ENCODE assay signal across 8 mouse cellular contexts in the genomic region with DNA sequence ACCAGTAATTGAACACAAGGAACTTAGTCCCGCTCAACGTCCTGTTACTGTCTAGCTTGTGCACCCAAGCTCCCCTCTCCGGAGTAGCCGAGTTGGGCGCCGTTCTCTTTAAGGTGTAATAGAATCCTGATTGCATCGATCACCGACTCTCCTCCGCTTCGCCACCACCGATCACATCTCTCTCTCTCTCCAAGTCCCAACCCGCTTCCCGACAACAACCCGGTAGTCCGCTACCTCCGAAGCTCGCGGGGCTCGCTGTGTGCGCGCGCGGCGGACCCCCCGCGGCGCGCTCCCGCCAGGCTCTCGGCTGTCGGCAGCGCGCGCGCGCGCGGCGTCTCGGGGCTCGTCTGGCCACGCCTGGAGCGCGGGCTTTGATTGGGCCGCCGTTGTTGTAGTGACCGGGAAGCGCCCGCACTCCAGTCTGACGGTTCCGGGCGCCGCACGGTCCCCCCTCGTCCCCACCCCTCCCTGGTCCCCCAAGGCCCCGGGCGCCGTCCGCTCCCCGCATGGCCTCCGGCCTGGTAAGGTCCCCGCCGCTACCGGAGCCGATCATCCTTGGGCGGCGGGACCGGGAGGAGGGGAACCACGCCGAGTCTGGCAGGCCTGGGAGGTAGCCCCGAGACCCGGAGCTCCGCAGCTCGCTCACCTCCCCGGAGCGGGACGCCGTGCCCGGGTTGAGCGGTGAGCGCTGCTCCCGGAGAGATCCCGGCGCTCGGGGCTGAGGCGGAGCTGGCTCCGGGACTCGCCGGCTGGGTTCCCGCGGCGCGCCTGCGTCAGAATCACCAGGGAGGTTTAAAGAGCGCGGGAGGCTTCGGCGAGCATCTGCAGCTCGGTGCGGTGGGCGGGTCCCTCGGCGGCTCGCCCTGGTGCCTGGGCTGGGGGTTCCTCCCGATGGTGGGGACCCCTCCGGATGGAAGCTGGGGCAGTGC. TPM values are rescaled to one million over a fixed set of nuclear protein-coding genes. Genes with fewer than 3 reads are reported as not detected.
DNase-seq lines count a peak whose midpoint lies in the region; ATAC-seq and TF ChIP-seq lines count a peak whose summit lies in the region.

A gene (plus strand): TSS at position 334 of the 929 bp plus-strand sequence.

- peak; percentile 93 for ATAC-seq in embryonic facial prominence, embryonic 15.5 days (ENCODE audit: insufficient number of reproducible peaks, low FRiP score, low TSS enrichment, low read depth)
- peak; percentile 94 for ATAC-seq in kidney, embryonic 15.5 days (replicated peaks; ENCODE audit: low FRiP score)
- peak; percentile 92 for ATAC-seq in liver, embryonic 11.5 days (replicated peaks; ENCODE audit: low FRiP score)

- no peak for TF ChIP-seq CTCF in C2C12 (IDR thresholded peaks at IDR 0.05; ENCODE audit: control insufficient read depth, insufficient read depth, insufficient read length)
- no peak for TF ChIP-seq CTCF in bone marrow macrophage, adult 2 months (IDR thresholded peaks at IDR 0.05; ENCODE audit: low read depth, low read length)

- peaks cover 37% of the 10 kb centered on the region for H3K79me2 ChIP-seq in C2C12 (ENCODE audit: control insufficient read depth, insufficient read depth)

- under 1% methylated on average over 105 of the region's 106 CpGs for WGBS in embryonic facial prominence, embryonic 15.5 days
- under 1% methylated on average over 105 of the region's 106 CpGs for WGBS in heart, embryonic 10.5 days
- WGBS in kidney, embryonic 15.5 days, result under 1% methylated on average over 101 of the region's 106 CpGs
- WGBS in liver, embryonic 11.5 days, result under 1% methylated on average over 103 of the region's 106 CpGs

- peak; percentile 92 for DNase-seq in heart, embryonic 10.5 days (ENCODE audit: low spot score)
- peak; percentile 91 for DNase-seq in liver, embryonic 11.5 days (ENCODE audit: low spot score)
- DNase-seq in naive thymus-derived CD4-positive, alpha-beta T cell, adult 2 months (ENCODE audit: low read depth), result peak; percentile 86
- peak; percentile 78 for DNase-seq in splenic B cell, adult 2 months (ENCODE audit: low read depth, low spot score)

- peaks cover 23% of the 10 kb centered on the region for H3K36me3 ChIP-seq in C2C12 (ENCODE audit: control insufficient read depth, insufficient read depth)
- peaks cover 13% of the 10 kb centered on the region for H3K36me3 ChIP-seq in embryonic facial prominence, embryonic 15.5 days
- peaks cover 27% of the 10 kb centered on the region for H3K36me3 ChIP-seq in heart, embryonic 10.5 days
- peaks cover 33% of the 10 kb centered on the region for H3K36me3 ChIP-seq in kidney, embryonic 15.5 days
- peaks cover 10% of the 10 kb centered on the region for H3K36me3 ChIP-seq in liver, embryonic 11.5 days (ENCODE audit: control insufficient read depth, insufficient read depth, low read length)
- H3K36me3 ChIP-seq in splenic B cell, adult 2 months (ENCODE audit: control insufficient read depth, insufficient read depth, low read length, poor library complexity, severe bottlenecking), result 0 out of 2 replicates have a peak, but pooled peaks cover 4% of the 10 kb centered on the region

- TF ChIP-seq POLR2A in bone marrow macrophage, adult 2 months (IDR thresholded peaks at IDR 0.05; ENCODE audit: borderline replicate concordance, low read depth, low read length), result no peak

- H3ac ChIP-seq in C2C12 (ENCODE audit: control insufficient read depth, insufficient read length, low read depth), result peak within 1 kb of the TSS; percentile 93

- H3K27ac ChIP-seq in bone marrow macrophage, adult 2 months (ENCODE audit: insufficient read depth, low read depth, low read length), result peak within 1 kb of the TSS; percentile 91
- peak within 1 kb of the TSS; percentile 90 for H3K27ac ChIP-seq in embryonic facial prominence, embryonic 15.5 days (replicated peaks)
- peak within 1 kb of the TSS; percentile 95 for H3K27ac ChIP-seq in heart, embryonic 10.5 days
- peak within 1 kb of the TSS; percentile 77 for H3K27ac ChIP-seq in kidney, embryonic 15.5 days
- H3K27ac ChIP-seq in liver, embryonic 11.5 days (ENCODE audit: low read depth, low read length), result peak within 1 kb of the TSS; percentile 78

- H3K4me3 ChIP-seq in C2C12 (ENCODE audit: insufficient read depth, poor library complexity, severe bottlenecking), result peak within 1 kb of the TSS; percentile 90
- H3K4me3 ChIP-seq in bone marrow macrophage, adult 2 months (ENCODE audit: insufficient read depth, low read length), result peak within 1 kb of the TSS; percentile 99
- H3K4me3 ChIP-seq in embryonic facial prominence, embryonic 15.5 days (replicated peaks), result peak within 1 kb of the TSS; percentile 96
- H3K4me3 ChIP-seq in heart, embryonic 10.5 days, result peak within 1 kb of the TSS; percentile 93
- H3K4me3 ChIP-seq in kidney, embryonic 15.5 days (replicated peaks), result peak within 1 kb of the TSS; percentile 69
- peak within 1 kb of the TSS; percentile 92 for H3K4me3 ChIP-seq in liver, embryonic 11.5 days (ENCODE audit: low read depth, low read length)

- H3K27me3 ChIP-seq in C2C12 (ENCODE audit: control insufficient read depth, insufficient read depth, insufficient read length), result no peaks in the 10 kb centered on the region
- H3K27me3 ChIP-seq in embryonic facial prominence, embryonic 15.5 days, result no peaks in the 10 kb centered on the region
- H3K27me3 ChIP-seq in heart, embryonic 10.5 days (ENCODE audit: insufficient read depth, poor library complexity, severe bottlenecking), result no peaks in the 10 kb centered on the region
- no peaks in the 10 kb centered on the region for H3K27me3 ChIP-seq in kidney, embryonic 15.5 days
- no peaks in the 10 kb centered on the region for H3K27me3 ChIP-seq in liver, embryonic 11.5 days (replicated peaks; ENCODE audit: control insufficient read depth, insufficient read depth, low read length)
- H3K27me3 ChIP-seq in splenic B cell, adult 2 months (ENCODE audit: control insufficient read depth, insufficient read depth, low read length, poor library complexity, severe bottlenecking), result no peaks in the 10 kb centered on the region

- H3K4me1 ChIP-seq in bone marrow macrophage, adult 2 months (ENCODE audit: control insufficient read depth, insufficient read depth, low read length), result peaks cover 6% of the 10 kb centered on the region; the same call in 1 of the 2 replicates
- peaks cover 17% of the 10 kb centered on the region for H3K4me1 ChIP-seq in embryonic facial prominence, embryonic 15.5 days
- peaks cover 11% of the 10 kb centered on the region for H3K4me1 ChIP-seq in heart, embryonic 10.5 days
- H3K4me1 ChIP-seq in kidney, embryonic 15.5 days, result peaks cover 28% of the 10 kb centered on the region
- H3K4me1 ChIP-seq in liver, embryonic 11.5 days (replicated peaks; ENCODE audit: control insufficient read depth, insufficient read depth, low read length), result no peaks in the 10 kb centered on the region; the same call in 1 of the 2 replicates

- peaks cover 17% of the 10 kb centered on the region for H3K79me3 ChIP-seq in C2C12 (ENCODE audit: low read depth)

- peak within 1 kb of the TSS; percentile 78 for H3K9ac ChIP-seq in embryonic facial prominence, embryonic 15.5 days
- peak within 1 kb of the TSS; percentile 72 for H3K9ac ChIP-seq in kidney, embryonic 15.5 days
- H3K9ac ChIP-seq in liver, embryonic 11.5 days (ENCODE audit: low read depth, low read length), result peak within 1 kb of the TSS; percentile 89

- H3K4me2 ChIP-seq in embryonic facial prominence, embryonic 15.5 days (replicated peaks), result peak within 1 kb of the TSS; percentile 95
- H3K4me2 ChIP-seq in kidney, embryonic 15.5 days, result peak within 1 kb of the TSS; percentile 97
- H3K4me2 ChIP-seq in liver, embryonic 11.5 days, result peak within 1 kb of the TSS; percentile 95

- H3K9me3 ChIP-seq in embryonic facial prominence, embryonic 15.5 days (replicated peaks), result no peaks in the 10 kb centered on the region
- no peaks in the 10 kb centered on the region for H3K9me3 ChIP-seq in heart, embryonic 10.5 days
- H3K9me3 ChIP-seq in kidney, embryonic 15.5 days (replicated peaks), result peaks cover 4% of the 10 kb centered on the region; the same call in 1 of the 2 replicates
- H3K9me3 ChIP-seq in liver, embryonic 11.5 days (ENCODE audit: control insufficient read depth, low read length), result peaks cover 3% of the 10 kb centered on the region; the same call in 1 of the 2 replicates

TF ChIP-seq in C2C12, 6 proteins besides CTCF, POLR2A, EP300 and RAD21:
- TF ChIP-seq MAX (IDR thresholded peaks at IDR 0.05) (peak; percentile 67), USF1 (IDR thresholded peaks at IDR 0.05; ENCODE audit: low read depth) (no peak), MYOG (IDR thresholded peaks at IDR 0.05; ENCODE audit: control insufficient read depth, extremely low read depth, insufficient read length) (no peak), CEBPB (IDR thresholded peaks at IDR 0.05; ENCODE audit: low read depth) (no peak)

RNA-seq across cellular contexts. Expression of the gene that starts here (rescaled TPM):
- polyA plus RNA-seq in C2C12 (2012; fragmentation: generic; extraction: Trizol), result 10.5 TPM
- polyA plus RNA-seq in bone marrow macrophage, adult 2 months (2012; ENCODE audit: insufficient read depth, insufficient read length, missing spikeins), result 16.4 and 21.8 TPM in 2 replicates
- 16.9 and 20.5 TPM in 2 replicates for polyA plus RNA-seq in embryonic facial prominence, embryonic 15.5 days (2015; fragmentation: Nextera tagmentation; extraction: Ambion mirVana)
- polyA plus RNA-seq in heart, embryonic 10.5 days (2016; fragmentation: Nextera tagmentation; extraction: Ambion mirVana), result 12.0 and 16.2 TPM in 2 replicates
- 21.7 and 25.5 TPM in 2 replicates for polyA plus RNA-seq in kidney, embryonic 15.5 days (2015; fragmentation: Nextera tagmentation; extraction: Ambion mirVana)
- 19.0 and 20.5 TPM in 2 replicates for polyA plus RNA-seq in liver, embryonic 11.5 days (2014; fragmentation: Nextera tagmentation; extraction: Ambion mirVana)

Comparison
In these comparisons a context has a peak if more than half of its experiments do, and no peak if none do; other contexts are left out.
1. Peak in every context shown above with its lines: DNase-seq, ATAC-seq, H3K4me3 ChIP-seq and H3K27ac ChIP-seq.